Mouse (Mus musculus) embryonic facial prominence, embryonic 15.5 days (tissue): ENCODE results near the gene Dip2c. TPM values are rescaled to one million over a fixed set of nuclear protein-coding genes. Genes with fewer than 3 reads are reported as not detected.

Source experiments
- ATAC-seq: fragments of 200-750 bp; cut with Nextera tagmentation; 2 replicates; pipeline ENCODE4 v1.8.0; 2017; ENCODE audit warnings: low read depth, moderate TSS enrichment; ENCODE audit not compliant: insufficient number of reproducible peaks, low FRiP score, low TSS enrichment
- H3K27ac ChIP-seq: fragments of 300-500 bp; sonication (generic); replicated peaks from 2 replicates; pipeline ENCODE4 v1.5.1; 2015; ENCODE audit warnings: mild to moderate bottlenecking, inconsistent platforms
- H3K27me3 ChIP-seq: fragments of 300-500 bp; sonication (generic); 2 replicates; pipeline ENCODE4 v1.6.1; 2015; ENCODE audit warnings: inconsistent platforms
- H3K36me3 ChIP-seq: fragments of 300-500 bp; sonication (generic); 2 replicates; pipeline ENCODE4 v1.6.1; 2015; ENCODE audit warnings: mild to moderate bottlenecking, inconsistent platforms
- H3K4me1 ChIP-seq: fragments of 300-500 bp; sonication (generic); 2 replicates; pipeline ENCODE4 v1.6.1; 2015; ENCODE audit warnings: inconsistent platforms
- H3K4me2 ChIP-seq: fragments of 300-500 bp; sonication (generic); replicated peaks from 2 replicates; pipeline ENCODE4 v1.6.1; 2015; ENCODE audit warnings: mild to moderate bottlenecking, inconsistent platforms
- H3K4me3 ChIP-seq: fragments of 300-500 bp; sonication (generic); replicated peaks from 2 replicates; pipeline ENCODE4 v1.5.1; 2015; ENCODE audit warnings: mild to moderate bottlenecking, inconsistent platforms
- H3K9ac ChIP-seq: fragments of 300-500 bp; sonication (generic); 2 replicates; pipeline ENCODE4 v1.6.1; 2015; ENCODE audit warnings: inconsistent platforms
- H3K9me3 ChIP-seq: fragments of 300-500 bp; sonication (generic); replicated peaks from 2 replicates; pipeline ENCODE4 v1.6.1; 2016; ENCODE audit warnings: inconsistent platforms
- WGBS: fragments of 180-500 bp; shearing (Covaris S2); methylation state at CpG from one replicate; pipeline ENCODE4 v1.1.7; 2015; 5-methylcytosine and 5-hydroxymethylcytosine counted together
- polyA plus RNA-seq: library from polyadenylated mRNA; unstranded; fragments of >200 nt; fragmentation: Nextera tagmentation; extraction: Ambion mirVana; gene quantifications from 2 replicates; pipeline ENCODE4 v1.2.1, GENCODE M21; 2015

Dip2c gene
- polyA plus RNA-seq, 1 experiment from 2014 or later = 6.3 TPM

- peaks cover 8% of the 10 kb centered on the region for H3K36me3 ChIP-seq
- no peak overlapping the region for H3K27ac ChIP-seq
- WGBS = 80% methylated on average over 12 of the region's 12 CpGs
- no peak overlapping the region for H3K9ac ChIP-seq
- no peak overlapping the region for H3K4me3 ChIP-seq
- H3K4me1 ChIP-seq = no peaks in the 10 kb centered on the region
- no peak overlapping the region for H3K4me2 ChIP-seq
- ATAC-seq = no peak
- H3K27me3 ChIP-seq = no peaks in the 10 kb centered on the region
- no peaks in the 10 kb centered on the region for H3K9me3 ChIP-seq
These were observed 426.4 kb downstream of the Dip2c start for GRCm38 (mm10) chr13:9702615-9703235.

DNA sequence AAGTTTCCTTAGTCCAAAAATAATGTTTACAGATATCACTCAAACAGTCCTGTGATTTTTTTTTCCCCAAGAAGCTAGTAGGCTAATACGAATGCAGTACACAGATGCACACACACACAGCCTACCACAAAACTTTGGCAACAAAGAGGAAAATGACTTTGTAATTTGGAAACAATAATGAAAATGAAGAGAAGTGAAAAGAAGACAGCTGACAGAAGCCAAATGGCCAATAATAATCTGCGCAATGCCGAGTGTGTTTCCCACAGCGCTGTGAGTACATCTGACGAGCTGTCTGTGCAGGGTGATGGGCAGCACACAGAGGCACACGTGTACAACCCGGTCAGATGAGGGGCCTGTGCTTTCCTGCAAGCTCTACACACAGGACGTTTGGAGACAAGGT, 430.4 kb downstream of the Dip2c start:
- H3K9ac ChIP-seq = no peak overlapping the region
- no peak for ATAC-seq
- H3K27me3 ChIP-seq = no peaks in the 10 kb centered on the region
- no peak overlapping the region for H3K4me3 ChIP-seq
- H3K36me3 ChIP-seq = peaks cover 13% of the 10 kb centered on the region
- no peak overlapping the region for H3K27ac ChIP-seq
- H3K4me2 ChIP-seq = no peak overlapping the region
- WGBS = 84% methylated on average over 8 of the region's 8 CpGs
- H3K9me3 ChIP-seq = no peaks in the 10 kb centered on the region
- H3K4me1 ChIP-seq = peaks cover 7% of the 10 kb centered on the region; the same call in 1 of the 2 replicates

- no peaks in the 10 kb centered on the region for H3K9me3 ChIP-seq
- H3K9ac ChIP-seq = no peak overlapping the region
- WGBS = 59% methylated on average over 7 of the region's 7 CpGs
- H3K4me3 ChIP-seq = no peak overlapping the region
- H3K27ac ChIP-seq = no peak overlapping the region
- no peaks in the 10 kb centered on the region for H3K27me3 ChIP-seq
- H3K4me2 ChIP-seq = no peak overlapping the region
- H3K4me1 ChIP-seq = peaks cover 7% of the 10 kb centered on the region; the same call in 1 of the 2 replicates
- ATAC-seq = no peak
- peaks cover 13% of the 10 kb centered on the region for H3K36me3 ChIP-seq
These were observed 432.3 kb downstream of the Dip2c start for GRCm38 (mm10) chr13:9708433-9709240.

DNA sequence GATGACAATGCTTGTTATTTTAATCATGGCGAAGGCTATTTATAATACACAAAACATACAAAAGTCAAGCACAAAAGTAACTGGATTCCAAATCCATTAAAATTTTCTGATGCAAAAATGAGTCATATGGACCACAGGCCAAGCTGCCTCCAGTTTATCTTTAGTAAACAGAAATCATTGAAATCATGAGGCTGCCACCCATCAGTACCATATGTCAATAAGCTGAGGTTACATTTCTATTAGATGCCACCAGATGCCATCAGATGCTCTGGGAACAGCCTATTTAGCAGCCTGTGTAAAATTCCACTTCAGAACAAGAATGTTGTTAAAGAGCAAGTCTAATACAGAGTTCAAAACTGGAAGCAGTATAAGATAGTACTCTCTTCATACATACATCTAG, 436.1 kb downstream of the Dip2c start:
- Histone ChIP-seq H3K27me3 (no peaks in the 10 kb centered on the region), H3K9me3 (no peaks in the 10 kb centered on the region), H3K27ac (no peak overlapping the region), H3K4me2 (no peak overlapping the region), H3K4me1 (peaks cover 7% of the 10 kb centered on the region; the same call in 1 of the 2 replicates), H3K36me3 (peaks cover 11% of the 10 kb centered on the region), H3K9ac (no peak overlapping the region), H3K4me3 (no peak overlapping the region)
- WGBS = 80% methylated on average over 1 of the region's 1 CpGs
- ATAC-seq = no peak

- Histone ChIP-seq H3K4me2 (no peak overlapping the region), H3K36me3 (peaks cover 11% of the 10 kb centered on the region), H3K27ac (no peak overlapping the region), H3K9me3 (no peaks in the 10 kb centered on the region), H3K4me3 (no peak overlapping the region), H3K27me3 (no peaks in the 10 kb centered on the region), H3K4me1 (peaks cover 7% of the 10 kb centered on the region; the same call in 1 of the 2 replicates), H3K9ac (no peak overlapping the region)
- ATAC-seq = no peak
- 89% methylated on average over 3 of the region's 3 CpGs for WGBS
These were observed 436.6 kb downstream of the Dip2c start for GRCm38 (mm10) chr13:9712971-9713370.

DNA sequence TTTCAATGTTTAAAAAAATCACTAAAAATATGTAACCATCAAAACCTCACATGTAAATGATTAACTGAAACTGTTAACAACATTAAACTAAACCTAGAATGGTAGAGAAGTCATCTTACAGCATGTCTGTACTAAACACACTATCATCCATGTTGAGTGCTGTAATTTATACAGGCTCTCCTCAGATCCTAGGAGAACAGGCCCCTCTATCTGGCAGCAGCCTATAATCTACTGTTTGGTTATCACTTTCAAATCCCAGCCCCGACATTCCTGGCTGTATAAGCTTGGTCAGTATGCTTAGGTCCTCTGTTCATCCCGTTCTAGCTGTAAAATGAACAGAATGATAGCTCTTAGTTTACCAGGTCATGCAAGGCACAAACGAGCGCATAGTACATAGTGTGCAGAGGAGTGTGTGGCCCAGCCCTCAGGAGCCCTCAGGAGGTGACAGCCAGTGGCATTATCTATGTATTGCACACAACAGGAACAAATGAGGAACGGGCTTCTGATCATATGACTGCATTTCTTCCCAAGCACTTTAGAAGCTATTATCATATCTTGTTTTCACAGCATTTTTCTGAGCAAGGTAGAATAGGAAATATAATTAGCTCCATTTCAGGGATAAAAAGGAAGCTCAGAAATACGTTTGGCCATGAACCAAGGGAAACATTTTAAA, 437.3 kb downstream of the Dip2c start:
- no peak for ATAC-seq
- Histone ChIP-seq H3K4me3 (no peak overlapping the region), H3K4me1 (peaks cover 4% of the 10 kb centered on the region; the same call in 1 of the 2 replicates), H3K27me3 (no peaks in the 10 kb centered on the region), H3K9me3 (no peaks in the 10 kb centered on the region), H3K27ac (no peak overlapping the region), H3K9ac (no peak overlapping the region), H3K4me2 (no peak overlapping the region), H3K36me3 (peaks cover 7% of the 10 kb centered on the region; the same call in 1 of the 2 replicates)
- 88% methylated on average over 6 of the region's 6 CpGs for WGBS

- Histone ChIP-seq H3K9me3 (no peaks in the 10 kb centered on the region), H3K27me3 (no peaks in the 10 kb centered on the region), H3K4me3 (no peak overlapping the region), H3K4me1 (no peaks in the 10 kb centered on the region), H3K9ac (no peak overlapping the region), H3K27ac (no peak overlapping the region), H3K36me3 (peaks cover 4% of the 10 kb centered on the region; the same call in 1 of the 2 replicates), H3K4me2 (no peak overlapping the region)
- 86% methylated on average over 1 of the region's 1 CpGs for WGBS
- no peak for ATAC-seq
These were observed 438.9 kb downstream of the Dip2c start for GRCm38 (mm10) chr13:9715224-9715623.

Other genes starting within 250 kb of the Dip2c start
- 33.2 and 33.6 TPM in 2 replicates for gene Larp4b, start 182.6 kb upstream of the Dip2c start, polyA plus RNA-seq